Mouse (Mus musculus) left cerebral cortex, postnatal 10 days (tissue): Measurements from ENCODE around the gene Ccdc190. TPM values are rescaled to one million over a fixed set of nuclear protein-coding genes. Genes with fewer than 3 reads are reported as not detected.

Experiments
- DNase-seq, 2 experiments: peaks; one replicate each; pipeline ENCODE4 v3.0.0; 2021 to 2022; ENCODE audit warnings: low spot score in 2 of 2, mixed read lengths in 1 of 2; ENCODE audit errors: extremely low spot score in 1 of 2
- intact Hi-C: fragments of 180-260 bp; cut with DNase I; formaldehyde crosslinking; loops from one replicate; pipeline ENCODE4 v1.15.1; 2025
- total RNA-seq, 2 experiments: library from RNA; stranded (reverse); gene quantifications; 2 replicates each; pipeline ENCODE4 v1.2.3; 2021

Gene Ccdc190
- total RNA-seq, 2 experiments from 2014 or later = 7.8 to 11.0 TPM

DNA sequence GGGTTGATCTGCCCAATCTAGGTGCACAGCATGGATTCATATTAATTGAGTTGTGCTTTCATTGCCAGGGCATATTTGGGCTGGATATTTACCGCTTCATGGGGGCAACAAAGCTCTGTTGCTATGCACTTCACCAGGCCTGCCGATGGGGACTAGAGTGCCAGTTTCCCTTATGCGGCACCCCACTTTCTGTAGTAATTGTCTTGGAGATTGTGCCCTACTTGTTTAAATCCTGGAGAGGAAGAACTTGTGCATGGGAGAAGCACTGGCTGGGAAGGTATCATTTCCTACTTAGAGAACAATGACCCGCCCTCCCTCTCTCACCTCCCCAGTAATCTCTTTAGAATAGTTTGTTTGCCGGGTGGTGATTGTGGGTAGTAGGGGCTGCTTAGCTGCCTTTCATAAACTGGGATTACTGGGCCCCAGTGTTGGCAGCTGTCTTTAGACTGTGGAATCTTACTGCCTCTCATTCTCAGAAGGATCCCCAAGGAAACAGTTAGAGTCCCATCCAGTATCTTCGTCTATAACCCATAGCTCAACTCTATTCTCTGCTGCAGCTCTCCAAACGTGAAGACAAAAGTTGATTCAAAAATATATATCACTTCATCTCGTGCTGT lies 587 bp upstream of the Ccdc190 start:
- intact Hi-C loops = no loop called here
- no peak for DNase-seq

DNA sequence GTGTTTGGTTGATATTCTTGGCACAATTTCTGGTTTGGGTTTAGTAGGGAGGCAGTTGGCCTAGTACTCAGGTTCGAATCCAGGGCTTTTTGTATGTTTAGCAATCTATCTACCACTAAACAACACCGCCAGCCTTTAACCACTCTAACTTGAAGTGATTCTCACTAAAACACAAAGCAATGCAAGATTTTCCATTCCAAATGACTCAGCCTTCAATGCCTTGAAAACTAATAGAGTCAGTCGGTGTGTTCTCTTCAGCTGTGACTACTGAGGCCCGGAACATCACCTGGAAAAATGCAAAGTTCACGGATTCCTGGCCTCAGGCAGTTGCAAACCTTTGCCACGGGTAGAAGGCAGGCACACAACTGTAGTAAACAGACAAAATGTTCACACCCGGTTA lies 3.2 kb downstream of the Ccdc190 start:
- intact Hi-C loops = loop anchor here (10.0 kb wide), 1 partner anchor 1987 kb away; no protein-coding TSS in a partner anchor
- DNase-seq = no peak

GRCm38 (mm10) chr1:169932122-169932746 lies 3.8 kb downstream of the Ccdc190 start:
- intact Hi-C loops = loop anchor here (10.0 kb wide), 1 partner anchor 1987 kb away; no protein-coding TSS in a partner anchor

GRCm38 (mm10) chr1:169934005-169934725 lies 5.7 kb downstream of the Ccdc190 start:
- DNase-seq = peak; percentile 48 to 59
- intact Hi-C loops = loop anchor here (10.0 kb wide), 1 partner anchor 1989 kb away; no protein-coding TSS in a partner anchor

More at GRCm38 (mm10) chr1:169932122-169932746, 3.8 kb downstream of the Ccdc190 start:
- no peak for DNase-seq

DNA sequence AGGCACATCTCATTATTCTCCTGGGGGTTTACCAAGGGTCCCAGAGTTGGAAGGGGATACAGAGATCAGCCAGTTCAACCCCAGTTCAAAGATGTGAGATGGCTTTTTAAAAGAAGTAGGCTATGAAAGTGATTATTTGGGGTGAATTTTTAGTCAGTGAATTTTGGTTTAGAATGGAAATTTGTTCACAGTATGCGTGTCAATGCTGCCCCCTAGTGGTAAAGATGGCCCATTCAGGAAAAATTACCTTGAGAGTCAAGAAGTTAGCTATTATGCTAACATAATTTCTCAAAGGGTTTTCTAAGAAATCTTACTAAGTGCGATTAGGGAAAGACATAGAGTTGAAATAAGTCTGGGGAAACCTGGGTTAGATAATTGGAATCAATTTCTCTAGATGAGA lies 10.9 kb downstream of the Ccdc190 start:
- DNase-seq = peak; percentile 47 to 63
- intact Hi-C loops = loop anchor here (10.0 kb wide), 1 partner anchor 1995 kb away; no protein-coding TSS in a partner anchor

- intact Hi-C loops = no loop called here
- DNase-seq = no peak
Measured at GRCm38 (mm10) chr1:169946004-169946403, 17.6 kb downstream of the Ccdc190 start.

DNA sequence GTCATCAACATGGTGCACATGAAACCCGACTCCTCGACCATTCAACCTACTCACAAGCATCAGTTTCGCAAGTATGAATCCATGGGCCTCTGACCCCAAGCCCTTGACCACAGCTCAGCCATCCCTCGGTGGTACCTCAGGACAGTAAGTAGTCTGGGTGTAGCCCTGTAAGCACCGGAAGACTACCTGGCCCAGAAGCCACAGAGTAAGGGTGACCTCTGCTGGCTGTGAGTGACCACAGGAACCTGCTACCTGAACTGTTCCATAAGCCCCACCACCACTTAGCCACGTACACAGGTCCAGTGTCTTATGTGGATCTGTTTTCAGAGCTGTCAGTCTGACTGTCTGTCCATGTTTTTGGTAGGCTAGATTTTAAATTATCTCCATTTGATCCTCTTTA lies 19.2 kb downstream of the Ccdc190 start:
- DNase-seq = no peak
- intact Hi-C loops = no loop called here

DNA sequence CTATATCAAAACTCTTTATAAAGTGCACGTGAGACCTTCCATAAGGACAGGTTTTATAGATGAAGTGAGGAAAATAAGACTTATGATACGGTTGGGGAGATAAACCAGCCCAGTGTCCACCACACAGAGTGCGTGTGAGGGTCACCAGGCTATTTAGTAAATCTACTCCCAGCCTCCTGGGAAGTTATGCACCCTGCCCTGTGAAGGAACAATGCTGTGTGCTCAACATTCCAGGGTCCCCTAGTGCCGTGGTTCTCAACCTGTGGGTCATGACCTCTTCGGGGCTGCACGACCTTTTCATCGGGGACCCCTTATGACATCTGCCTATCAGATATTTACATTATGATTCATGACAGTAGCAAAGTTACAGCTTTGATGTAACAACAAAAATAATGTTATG lies 19.8 kb downstream of the Ccdc190 start:
- no peak for DNase-seq
- intact Hi-C loops = no loop called here

- intact Hi-C loops = no loop called here
- no peak for DNase-seq
Measured at GRCm38 (mm10) chr1:169948866-169949265, 20.4 kb downstream of the Ccdc190 start.

- intact Hi-C loops = no loop called here
Measured at GRCm38 (mm10) chr1:169949981-169950380, 21.5 kb downstream of the Ccdc190 start.

DNA sequence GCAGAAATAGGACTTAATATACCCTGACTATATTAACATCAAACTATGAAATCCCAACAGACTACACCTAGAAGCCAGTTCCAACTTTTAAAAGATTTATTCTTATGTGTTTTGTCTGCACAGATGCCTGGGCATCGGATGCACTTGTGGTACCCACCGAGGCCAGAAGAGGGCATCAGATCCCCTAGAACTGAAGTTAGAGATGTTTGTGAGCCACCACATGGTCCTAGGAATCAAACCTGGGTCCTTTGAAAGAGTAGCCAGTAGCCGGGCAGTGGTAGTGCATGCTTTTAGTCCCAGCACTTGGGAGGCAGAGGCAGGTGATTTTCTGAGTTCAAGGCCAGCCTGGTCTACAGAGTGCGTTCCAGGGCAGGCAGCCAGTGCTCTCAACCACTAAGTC lies 22.2 kb downstream of the Ccdc190 start:
- DNase-seq = no peak
- intact Hi-C loops = no loop called here

More at GRCm38 (mm10) chr1:169949981-169950380, 21.5 kb downstream of the Ccdc190 start:
- no peak for DNase-seq

GRCm38 (mm10) chr1:169951561-169951960 lies 23.1 kb downstream of the Ccdc190 start:
- intact Hi-C loops = no loop called here
- DNase-seq = no peak

GRCm38 (mm10) chr1:169952636-169953035 lies 24.2 kb downstream of the Ccdc190 start:
- DNase-seq = no peak
- intact Hi-C loops = no loop called here

DNA sequence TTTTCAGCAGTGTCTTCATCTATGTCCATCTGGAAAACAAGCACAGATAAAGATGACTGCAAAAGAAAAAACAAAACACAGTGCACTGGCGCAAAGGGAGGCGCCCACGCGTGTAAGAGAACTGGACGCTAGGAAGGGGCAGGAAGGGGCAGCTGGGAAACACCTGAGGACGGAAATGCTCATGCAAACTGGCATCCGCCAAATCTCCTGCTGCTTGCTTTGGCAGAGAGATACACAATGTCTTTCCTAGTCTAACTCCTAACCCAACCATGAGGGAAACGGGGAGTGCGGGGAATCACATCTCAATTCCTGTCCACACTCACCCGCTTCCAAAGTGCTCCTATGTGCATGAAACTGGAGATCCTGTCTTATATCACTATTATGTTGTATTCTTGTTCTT lies 24.7 kb downstream of the Ccdc190 start:
- intact Hi-C loops = no loop called here
- no peak for DNase-seq

DNA sequence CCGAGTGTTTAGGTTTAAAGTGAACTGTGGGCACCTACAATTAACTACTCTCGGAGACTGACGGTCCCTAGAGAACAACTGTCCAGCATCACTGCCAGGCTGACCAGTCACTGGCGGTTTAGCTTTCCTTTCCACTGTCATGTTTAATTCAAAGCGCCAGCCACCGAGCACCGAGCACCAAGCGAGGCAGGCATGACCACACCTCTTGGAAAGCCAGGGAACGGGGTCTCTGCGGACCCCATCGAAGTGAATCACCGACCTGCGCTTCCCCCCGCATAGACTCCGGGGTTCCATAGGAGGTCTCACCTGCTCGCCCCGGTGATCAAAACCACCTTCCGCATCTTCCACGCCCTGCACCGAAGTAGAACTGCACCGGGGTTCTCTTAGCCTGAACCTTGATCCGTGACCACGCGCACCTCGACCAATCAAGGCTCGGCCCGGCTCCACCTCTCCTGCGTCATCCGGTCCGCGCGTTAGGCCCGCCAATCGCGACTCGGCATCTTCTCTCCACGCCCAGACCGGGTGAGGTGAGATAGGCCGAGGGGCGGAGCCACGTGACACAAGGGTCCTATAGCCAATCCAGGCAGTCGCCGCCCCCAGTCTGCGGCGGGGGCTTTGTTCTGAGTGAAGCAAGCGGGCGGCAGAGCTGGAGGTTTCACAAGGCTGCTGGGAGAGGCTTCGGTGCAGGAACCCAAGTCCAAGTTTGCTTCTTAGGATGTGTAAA lies 40.5 kb downstream of the Ccdc190 start, which contains the start of gene Hsd17b7:
Hsd17b7 (minus strand) TSS at position 450 of the 724 bp plus-strand sequence.
- intact Hi-C loops = loop anchor here (5.0 kb wide), 2 partner anchors 168 to 618 kb away; partner anchors contain the start of gene Nos1ap
- peak; percentile 99 to 100 for DNase-seq

DNA sequence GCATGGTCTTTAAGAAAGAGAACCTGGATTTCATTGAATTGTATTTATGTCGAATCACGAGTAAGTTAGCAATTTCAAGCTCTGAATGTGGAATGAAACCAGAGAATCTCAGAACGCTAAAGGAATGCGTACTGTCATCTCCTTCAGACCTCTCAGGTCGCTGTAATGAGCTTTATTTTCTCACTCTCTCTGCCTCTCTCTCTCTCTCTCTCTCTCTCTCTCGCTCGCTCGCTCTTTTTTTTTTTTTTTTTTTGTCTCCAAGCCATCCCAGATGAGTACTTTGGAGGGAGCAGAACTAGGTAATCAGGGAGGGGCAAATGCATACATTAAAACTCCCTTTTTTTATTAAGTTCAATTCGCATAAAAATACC lies 41.1 kb downstream of the Ccdc190 start:
- no peak for DNase-seq
- intact Hi-C loops = loop anchor here (5.0 kb wide), 2 partner anchors 168 to 618 kb away; partner anchors contain the start of gene Nos1ap

DNA sequence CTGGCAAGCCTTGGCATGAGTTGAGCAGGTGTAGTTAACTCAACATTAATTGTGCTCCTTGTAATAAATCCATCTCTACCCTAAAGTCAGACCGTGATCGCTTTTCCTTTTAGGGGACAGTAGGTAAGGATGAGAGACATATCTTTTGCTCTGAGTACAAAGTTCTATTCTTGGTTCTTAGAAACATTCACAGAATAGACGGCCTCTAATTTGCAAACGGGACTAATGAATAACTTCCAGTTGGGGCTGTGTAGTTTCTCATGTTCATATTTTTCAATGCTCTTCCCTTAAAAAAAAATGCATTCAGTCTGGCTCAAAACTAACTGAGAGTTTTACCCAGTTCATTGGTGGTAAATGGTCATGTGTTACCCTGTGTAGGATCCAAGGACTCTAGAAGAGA lies 42.5 kb downstream of the Ccdc190 start:
- DNase-seq = no peak
- intact Hi-C loops = no loop called here

DNA sequence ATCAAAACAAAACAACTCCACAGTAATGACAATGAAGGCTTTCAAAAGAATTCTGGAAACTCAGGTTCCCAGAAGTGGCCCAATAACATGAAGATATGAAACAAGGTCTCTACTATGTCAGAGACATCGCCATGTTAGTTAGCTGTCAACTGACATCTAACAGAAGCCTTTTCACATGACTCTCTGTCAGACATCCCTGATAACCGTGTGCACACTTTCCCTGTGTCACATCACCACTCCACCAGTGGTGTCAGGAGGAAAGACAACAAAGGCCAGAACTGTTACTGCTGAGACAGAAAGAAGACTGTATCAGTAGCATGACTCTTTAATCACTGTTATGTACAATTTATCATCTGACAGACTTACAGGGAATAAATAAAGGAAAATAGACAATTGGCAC lies 43.5 kb downstream of the Ccdc190 start:
- no peak for DNase-seq
- intact Hi-C loops = no loop called here

- DNase-seq = no peak
Measured at GRCm38 (mm10) chr1:169977621-169978020, 49.2 kb downstream of the Ccdc190 start.

More at GRCm38 (mm10) chr1:169977621-169978020, 49.2 kb downstream of the Ccdc190 start:
- intact Hi-C loops = no loop called here
